Mouse (Mus musculus) neural tube, embryonic 13.5 days (tissue): ENCODE measurements around the gene Mb21d2. TPM values are rescaled to one million over a fixed set of nuclear protein-coding genes. Genes with fewer than 3 reads are reported as not detected.

Experiments used
- ATAC-seq: fragments of 200-750 bp; cut with Nextera tagmentation; 2 replicates; pipeline ENCODE4 v1.8.0; 2017; ENCODE audit warnings: low read depth, mild to moderate bottlenecking, moderate TSS enrichment, moderate library complexity
- H3K27ac ChIP-seq: fragments of 300-500 bp; sonication (generic); replicated peaks from 2 replicates; pipeline ENCODE4 v1.5.1; 2015; ENCODE audit warnings: moderate library complexity, mild to moderate bottlenecking, inconsistent platforms
- H3K27me3 ChIP-seq: fragments of 300-500 bp; sonication (generic); 2 replicates; pipeline ENCODE4 v1.6.1; 2015; ENCODE audit warnings: mild to moderate bottlenecking, inconsistent platforms
- H3K36me3 ChIP-seq: fragments of 300-500 bp; sonication (generic); 2 replicates; pipeline ENCODE4 v1.6.1; 2015; ENCODE audit warnings: mild to moderate bottlenecking, inconsistent platforms
- H3K4me1 ChIP-seq: fragments of 300-500 bp; sonication (generic); replicated peaks from 2 replicates; pipeline ENCODE4 v1.6.1; 2015; ENCODE audit warnings: inconsistent platforms
- H3K4me2 ChIP-seq: fragments of 300-500 bp; sonication (generic); 2 replicates; pipeline ENCODE4 v1.6.1; 2015; ENCODE audit warnings: inconsistent platforms, mild to moderate bottlenecking, moderate library complexity
- H3K4me3 ChIP-seq: fragments of 300-500 bp; sonication (generic); 2 replicates; pipeline ENCODE4 v1.5.1; 2015; ENCODE audit warnings: mild to moderate bottlenecking, inconsistent platforms
- H3K9ac ChIP-seq: fragments of 300-500 bp; sonication (generic); 2 replicates; pipeline ENCODE4 v1.6.1; 2015; ENCODE audit warnings: moderate library complexity, mild to moderate bottlenecking, inconsistent platforms
- H3K9me3 ChIP-seq: fragments of 300-500 bp; sonication (generic); 2 replicates; pipeline ENCODE4 v1.6.1; 2016; ENCODE audit warnings: inconsistent platforms
- WGBS: fragments of 180-500 bp; shearing (Covaris S2); methylation state at CpG from one replicate; pipeline ENCODE4 v1.1.7; 2015; 5-methylcytosine and 5-hydroxymethylcytosine counted together
- polyA plus RNA-seq: library from polyadenylated mRNA; unstranded; fragments of >200 nt; fragmentation: Nextera tagmentation; extraction: Ambion mirVana; gene quantifications from 2 replicates; pipeline ENCODE4 v1.2.1, GENCODE M21; 2015

Gene Mb21d2
- polyA plus RNA-seq, 1 experiment from 2014 or later = 13.5 TPM

- Histone ChIP-seq H3K27me3 (no peaks in the 10 kb centered on the region), H3K27ac (no peak overlapping the region), H3K9ac (no peak overlapping the region), H3K4me3 (no peak overlapping the region), H3K9me3 (0 out of 2 replicates have a peak, but pooled peaks cover 3% of the 10 kb centered on the region), H3K4me2 (no peak overlapping the region), H3K4me1 (peaks cover 12% of the 10 kb centered on the region), H3K36me3 (no peaks in the 10 kb centered on the region)
- ATAC-seq = no peak
- WGBS = 42% methylated on average over 5 of the region's 5 CpGs
These were observed 110.7 kb downstream of the Mb21d2 start for GRCm38 (mm10) chr16:28818749-28819285.

GRCm38 (mm10) chr16:28813290-28813689, 116.2 kb downstream of the Mb21d2 start:
- Histone ChIP-seq H3K9ac (no peak overlapping the region), H3K4me2 (no peak overlapping the region), H3K9me3 (peaks cover 10% of the 10 kb centered on the region; the same call in 1 of the 2 replicates), H3K4me1 (no peaks in the 10 kb centered on the region), H3K27me3 (no peaks in the 10 kb centered on the region), H3K27ac (no peak overlapping the region), H3K36me3 (no peaks in the 10 kb centered on the region), H3K4me3 (no peak overlapping the region)
- ATAC-seq = no peak
- WGBS = 84% methylated on average over 1 of the region's 1 CpGs

GRCm38 (mm10) chr16:28809089-28809488, 120.4 kb downstream of the Mb21d2 start:
- no peaks in the 10 kb centered on the region for H3K27me3 ChIP-seq
- no peak overlapping the region for H3K9ac ChIP-seq
- no peak overlapping the region for H3K4me2 ChIP-seq
- no peaks in the 10 kb centered on the region for H3K36me3 ChIP-seq
- H3K9me3 ChIP-seq = peaks cover 7% of the 10 kb centered on the region; the same call in 1 of the 2 replicates
- ATAC-seq = no peak
- WGBS = 36% methylated on average over 1 of the region's 1 CpGs
- H3K4me1 ChIP-seq = no peaks in the 10 kb centered on the region
- no peak overlapping the region for H3K4me3 ChIP-seq
- no peak overlapping the region for H3K27ac ChIP-seq

GRCm38 (mm10) chr16:28793115-28793514, 136.4 kb downstream of the Mb21d2 start:
- Histone ChIP-seq H3K36me3 (no peaks in the 10 kb centered on the region), H3K4me3 (no peak overlapping the region), H3K9me3 (no peaks in the 10 kb centered on the region), H3K27ac (no peak overlapping the region), H3K4me2 (no peak overlapping the region), H3K4me1 (no peaks in the 10 kb centered on the region), H3K27me3 (no peaks in the 10 kb centered on the region), H3K9ac (no peak overlapping the region)
- WGBS = 8% methylated on average over 4 of the region's 4 CpGs
- ATAC-seq = peak; percentile 59; the same call in 1 of the 2 replicates

Other genes starting within 250 kb of the Mb21d2 start
- gene Fgf12, start 176.6 kb downstream of the Mb21d2 start, polyA plus RNA-seq = 34.3 and 34.5 TPM in 2 replicates